ENCODE assay signal across 8 mouse cellular contexts in genomic region chr7:27673575-27674131, GRCm38 (mm10). TPM values are rescaled to one million over a fixed set of nuclear protein-coding genes. Genes with fewer than 3 reads are reported as not detected.
DNase-seq lines count a peak whose midpoint lies in the region; ATAC-seq and TF ChIP-seq lines count a peak whose summit lies in the region.

No protein-coding gene starts in this region.

- no peak for TF ChIP-seq POLR2A in heart, adult 2 months (IDR thresholded peaks at IDR 0.05; ENCODE audit: insufficient read depth, low read depth, low read length)

- H3K4me3 ChIP-seq in heart, adult 2 months, result peak overlapping the region; percentile 56
- peak overlapping the region; percentile 92 for H3K4me3 ChIP-seq in forebrain, embryonic 12.5 days (replicated peaks)
- peak overlapping the region; percentile 62 for H3K4me3 ChIP-seq in intestine, embryonic 15.5 days (replicated peaks)
- H3K4me3 ChIP-seq in megakaryocyte, embryonic 14.5 days (replicated peaks), result peak overlapping the region; percentile 94

- WGBS in heart, adult 2 months, result 2% methylated on average over 52 of the region's 52 CpGs
- WGBS in forebrain, embryonic 12.5 days, result 3% methylated on average over 46 of the region's 52 CpGs
- under 1% methylated on average over 49 of the region's 52 CpGs for WGBS in intestine, embryonic 15.5 days

- H3K79me2 ChIP-seq in heart, adult 2 months (replicated peaks; ENCODE audit: control insufficient read depth, insufficient read depth, low read length), result peaks cover 2% of the 10 kb centered on the region; the same call in 1 of the 2 replicates

- peak; percentile 6 for ATAC-seq in forebrain, embryonic 12.5 days (ENCODE audit: low FRiP score)
- peak; percentile 26; the same call in 1 of the 2 replicates for ATAC-seq in intestine, embryonic 15.5 days

- H3K9ac ChIP-seq in heart, adult 2 months (ENCODE audit: low read depth, low read length), result peak overlapping the region; percentile 86
- peak overlapping the region; percentile 96 for H3K9ac ChIP-seq in forebrain, embryonic 12.5 days
- H3K9ac ChIP-seq in intestine, embryonic 15.5 days, result peak overlapping the region; percentile 90

- intact Hi-C loops in heart, adult 2 months (cut with DNase I), result loop anchor here (2.0 to 10.0 kb wide), 2 partner anchors 15 to 319 kb away; partner anchors contain the start of genes Gm20479, Shkbp1 and Zfp607b
- intact Hi-C loops in heart, postnatal 25 days (cut with DNase I), result loop anchor here (2.0 kb wide), 1 partner anchor 15 kb away; the partner anchor contains the start of gene Zfp607b

- no peaks in the 10 kb centered on the region for H3K9me3 ChIP-seq in forebrain, embryonic 12.5 days
- no peaks in the 10 kb centered on the region for H3K9me3 ChIP-seq in intestine, embryonic 15.5 days
- no peaks in the 10 kb centered on the region for H3K9me3 ChIP-seq in megakaryocyte, embryonic 14.5 days

- H3K27ac ChIP-seq in heart, adult 2 months, result peak overlapping the region; percentile 95
- H3K27ac ChIP-seq in forebrain, embryonic 12.5 days, result peak overlapping the region; percentile 38; the same call in 1 of the 2 replicates
- H3K27ac ChIP-seq in intestine, embryonic 15.5 days, result no peak overlapping the region

- peak; percentile 25 to 46 for DNase-seq in heart, adult 2 months
- DNase-seq in heart, postnatal 25 days (ENCODE audit: low spot score), result no peak
- DNase-seq in NIH3T3 (ENCODE audit: low read depth), result peak; percentile 32
- DNase-seq in thymus, postnatal 36 days, result peak; percentile 12 to 55
- no peak for DNase-seq in ovary, postnatal 14 days (ENCODE audit: low spot score)

- peaks cover 8% of the 10 kb centered on the region for H3K4me1 ChIP-seq in heart, adult 2 months (ENCODE audit: control insufficient read depth, insufficient read depth, low read length)
- H3K4me1 ChIP-seq in forebrain, embryonic 12.5 days, result peaks cover 45% of the 10 kb centered on the region
- peaks cover 15% of the 10 kb centered on the region for H3K4me1 ChIP-seq in intestine, embryonic 15.5 days (replicated peaks)
- H3K4me1 ChIP-seq in megakaryocyte, embryonic 14.5 days, result peaks cover 30% of the 10 kb centered on the region

- peak overlapping the region; percentile 100 for H3K4me2 ChIP-seq in forebrain, embryonic 12.5 days
- H3K4me2 ChIP-seq in intestine, embryonic 15.5 days (replicated peaks), result peak overlapping the region; percentile 99

- H3K27me3 ChIP-seq in heart, adult 2 months (ENCODE audit: control insufficient read depth, insufficient read depth, low read length), result no peaks in the 10 kb centered on the region
- H3K27me3 ChIP-seq in forebrain, embryonic 12.5 days, result no peaks in the 10 kb centered on the region
- H3K27me3 ChIP-seq in intestine, embryonic 15.5 days (replicated peaks), result no peaks in the 10 kb centered on the region
- peaks cover 9% of the 10 kb centered on the region for H3K27me3 ChIP-seq in megakaryocyte, embryonic 14.5 days (replicated peaks)

- H3K36me3 ChIP-seq in heart, adult 2 months (ENCODE audit: control insufficient read depth, insufficient read depth, low read length), result no peaks in the 10 kb centered on the region
- peaks cover 21% of the 10 kb centered on the region for H3K36me3 ChIP-seq in forebrain, embryonic 12.5 days (replicated peaks)
- H3K36me3 ChIP-seq in intestine, embryonic 15.5 days, result no peaks in the 10 kb centered on the region
- peaks cover 12% of the 10 kb centered on the region for H3K36me3 ChIP-seq in megakaryocyte, embryonic 14.5 days (replicated peaks; ENCODE audit: low read length)

- no peak for TF ChIP-seq CTCF in heart, adult 2 months (IDR thresholded peaks at IDR 0.05)

- TF ChIP-seq EP300 in heart, adult 2 months (IDR thresholded peaks at IDR 0.05; ENCODE audit: insufficient read depth, low read depth, low read length), result no peak

RNA-seq across cellular contexts. Expression of gene Map3k10, which starts 0.7 kb away (rescaled TPM):
- 10 to 100 TPM; 20.6 to 21.7 TPM for total RNA-seq in heart, adult 2 months (2021)
- polyA plus RNA-seq in heart, adult 2 months (2012; rRNA removed), result 13.5 and 14.6 TPM in 2 replicates
- 10 to 100 TPM; 21.9 to 22.2 TPM for total RNA-seq in heart, postnatal 25 days (2021)
- polyA plus RNA-seq in forebrain, embryonic 12.5 days (2016; fragmentation: Nextera tagmentation; extraction: Ambion mirVana), result 15.4 and 16.2 TPM in 2 replicates
- 5.6 and 5.8 TPM in 2 replicates for polyA plus RNA-seq in intestine, embryonic 15.5 days (2015; fragmentation: Nextera tagmentation; extraction: Ambion mirVana)
- 22.4 and 38.4 TPM in 2 replicates for polyA plus RNA-seq in megakaryocyte, embryonic 14.5 days (2012; ENCODE audit: insufficient read depth, low replicate concordance)

RNA-seq across cellular contexts. Expression of gene Zfp607b, which starts 15.5 kb away (rescaled TPM):
- under 1 TPM; 0.42 to 0.52 TPM for total RNA-seq in heart, adult 2 months (2021)
- 0.18 and 0.20 TPM in 2 replicates for polyA plus RNA-seq in heart, adult 2 months (2012; rRNA removed)
- under 1 TPM; 0.39 to 0.88 TPM for total RNA-seq in heart, postnatal 25 days (2021)
- polyA plus RNA-seq in forebrain, embryonic 12.5 days (2016; fragmentation: Nextera tagmentation; extraction: Ambion mirVana), result 9.6 and 10.1 TPM in 2 replicates
- 2.8 and 3.3 TPM in 2 replicates for polyA plus RNA-seq in intestine, embryonic 15.5 days (2015; fragmentation: Nextera tagmentation; extraction: Ambion mirVana)
- 0.03 TPM in 1 of 2 replicates, not detected in the other for polyA plus RNA-seq in megakaryocyte, embryonic 14.5 days (2012; ENCODE audit: insufficient read depth, low replicate concordance)

RNA-seq across cellular contexts. Expression of gene Ttc9b, which starts 19.9 kb away (rescaled TPM):
- not detected for total RNA-seq in heart, adult 2 months (2021)
- polyA plus RNA-seq in heart, adult 2 months (2012; rRNA removed), result not detected in 2 replicates
- total RNA-seq in heart, postnatal 25 days (2021), result not detected
- polyA plus RNA-seq in forebrain, embryonic 12.5 days (2016; fragmentation: Nextera tagmentation; extraction: Ambion mirVana), result 21.4 and 24.8 TPM in 2 replicates
- polyA plus RNA-seq in intestine, embryonic 15.5 days (2015; fragmentation: Nextera tagmentation; extraction: Ambion mirVana), result 2.3 and 2.5 TPM in 2 replicates
- not detected in 2 replicates for polyA plus RNA-seq in megakaryocyte, embryonic 14.5 days (2012; ENCODE audit: insufficient read depth, low replicate concordance)

RNA-seq across cellular contexts. Expression of gene Zfp60, which starts 57.5 kb away (rescaled TPM):
- 1 to 10 TPM; 8.8 to 8.9 TPM for total RNA-seq in heart, adult 2 months (2021)
- 1.6 and 3.7 TPM in 2 replicates for polyA plus RNA-seq in heart, adult 2 months (2012; rRNA removed)
- 1 to 10 TPM; 8.2 to 8.9 TPM for total RNA-seq in heart, postnatal 25 days (2021)
- 108 and 118 TPM in 2 replicates for polyA plus RNA-seq in forebrain, embryonic 12.5 days (2016; fragmentation: Nextera tagmentation; extraction: Ambion mirVana)
- polyA plus RNA-seq in intestine, embryonic 15.5 days (2015; fragmentation: Nextera tagmentation; extraction: Ambion mirVana), result 24.3 and 25.0 TPM in 2 replicates
- not detected in 2 replicates for polyA plus RNA-seq in megakaryocyte, embryonic 14.5 days (2012; ENCODE audit: insufficient read depth, low replicate concordance)

Comparison
In these comparisons a context has a peak if more than half of its experiments do, and no peak if none do; other contexts are left out.
1. DNase-seq: peak in heart, adult 2 months (2 of 2), NIH3T3 (single experiment) and thymus, postnatal 36 days (2 of 2); none in heart, postnatal 25 days (single experiment) and ovary, postnatal 14 days (single experiment).
2. Peak in every context shown above with its lines, with median percentiles within 50 percentile points of each other: H3K4me3 ChIP-seq and H3K9ac ChIP-seq.